Mouse (Mus musculus): ENCODE data around the gene Ip6k2.

The Ip6k2 gene

DNA sequence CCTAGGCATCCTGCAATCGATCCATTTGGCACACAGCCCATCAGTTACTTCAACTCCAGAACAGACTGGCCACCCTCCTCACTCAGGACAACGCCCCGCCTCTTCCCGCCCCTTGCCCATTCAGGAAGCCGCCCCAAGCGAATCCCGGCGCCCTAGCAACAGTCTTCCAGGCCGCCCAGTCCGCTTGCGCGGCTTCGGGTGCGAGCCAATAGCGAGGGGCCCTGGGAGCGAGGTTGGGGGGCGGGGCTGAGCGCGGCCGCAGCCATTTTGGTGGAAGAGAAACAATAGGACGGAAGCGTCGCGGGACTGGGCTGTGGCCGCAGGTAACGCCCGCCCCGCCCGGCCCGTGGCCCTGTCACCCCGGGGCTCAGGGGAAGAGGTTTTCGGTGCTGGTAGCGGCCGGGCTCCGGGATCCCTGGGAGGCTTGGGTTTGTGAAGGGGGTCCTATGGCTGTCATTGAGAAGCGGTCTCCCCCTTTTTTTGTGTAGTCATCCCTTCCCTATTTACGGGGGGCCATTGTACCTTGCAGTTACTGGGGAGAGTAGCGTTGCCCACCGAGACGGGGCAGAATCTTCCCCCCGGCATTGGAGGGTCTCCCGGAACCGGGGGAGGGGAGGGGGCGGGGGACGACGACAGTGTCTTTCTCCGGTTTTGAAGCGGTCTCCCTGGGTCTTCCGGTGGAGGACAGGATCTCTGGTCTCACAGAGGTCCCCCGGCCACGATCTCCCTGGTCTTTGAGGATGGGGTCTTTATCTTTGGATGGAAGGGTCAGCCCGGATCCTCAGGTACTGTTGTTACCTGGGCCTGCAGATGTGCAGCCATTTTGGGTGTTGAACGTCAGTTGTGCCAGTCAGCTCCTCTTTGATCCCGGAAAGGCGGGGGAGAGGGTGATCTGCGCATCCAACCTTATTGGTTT, at the start of gene Ip6k2:
TSS of gene Ip6k2 (plus strand) at position 249 of the 916 bp plus-strand sequence.
- peak; percentile 96 to 97 for DNase-seq

DNA sequence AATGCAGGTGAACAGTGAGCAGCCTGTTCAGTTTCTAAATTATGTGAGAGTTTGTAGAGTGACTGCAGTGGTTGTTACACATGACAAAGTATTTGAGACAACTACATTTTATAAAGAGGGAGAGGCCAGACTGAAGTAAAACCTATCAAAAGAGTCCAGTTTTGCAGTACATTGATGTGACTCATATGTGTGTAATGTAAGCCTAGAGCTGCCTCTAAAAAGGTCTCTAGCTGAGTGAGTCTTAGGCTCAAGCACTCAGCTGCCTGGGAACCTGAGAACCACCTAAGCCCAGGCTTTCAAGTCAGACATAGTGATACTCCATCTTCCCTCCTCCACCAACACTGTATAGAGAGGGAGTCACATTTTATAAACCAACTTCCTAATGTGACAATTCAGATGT, 49.0 kb upstream of the Ip6k2 start:
- no peak for DNase-seq

DNA sequence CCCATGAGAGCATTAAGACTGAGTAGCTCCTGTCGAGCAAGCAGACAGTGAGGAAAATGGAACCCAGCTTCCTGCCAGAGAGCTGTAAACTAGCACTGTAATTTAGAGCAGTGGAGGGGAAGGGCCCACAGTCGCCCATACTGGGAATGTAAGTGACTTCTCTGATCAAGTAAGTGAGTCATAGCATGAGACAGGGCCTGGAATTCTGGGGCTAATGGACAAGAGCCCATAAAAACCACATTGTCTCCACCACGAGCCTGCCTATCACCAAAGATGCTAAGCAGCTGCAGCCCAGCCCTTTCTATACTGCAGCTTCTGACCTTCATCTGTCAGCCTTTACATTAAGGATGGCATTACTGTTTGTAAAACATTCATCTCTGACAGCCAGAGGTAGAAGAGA, 44.4 kb upstream of the Ip6k2 start:
- no peak for DNase-seq

DNA sequence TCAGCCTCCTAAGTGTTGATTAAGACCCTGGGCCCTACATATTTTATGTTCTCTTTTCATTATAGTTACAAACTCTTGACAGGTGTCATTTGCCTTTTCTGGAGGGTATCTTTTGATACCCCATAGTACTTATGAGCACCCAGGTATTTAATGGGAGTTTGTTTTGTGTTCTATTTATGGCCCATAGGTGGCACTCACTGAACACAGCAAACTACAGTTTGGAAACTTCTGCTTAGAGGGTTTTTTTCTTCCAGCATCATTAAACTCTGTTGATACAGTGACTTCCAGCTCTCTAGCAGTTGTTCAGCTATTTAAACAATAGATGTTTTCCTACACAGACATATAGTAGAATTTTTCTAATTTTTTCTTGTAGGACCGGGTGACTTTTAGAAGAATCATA, 43.5 kb upstream of the Ip6k2 start:
- DNase-seq = no peak

DNA sequence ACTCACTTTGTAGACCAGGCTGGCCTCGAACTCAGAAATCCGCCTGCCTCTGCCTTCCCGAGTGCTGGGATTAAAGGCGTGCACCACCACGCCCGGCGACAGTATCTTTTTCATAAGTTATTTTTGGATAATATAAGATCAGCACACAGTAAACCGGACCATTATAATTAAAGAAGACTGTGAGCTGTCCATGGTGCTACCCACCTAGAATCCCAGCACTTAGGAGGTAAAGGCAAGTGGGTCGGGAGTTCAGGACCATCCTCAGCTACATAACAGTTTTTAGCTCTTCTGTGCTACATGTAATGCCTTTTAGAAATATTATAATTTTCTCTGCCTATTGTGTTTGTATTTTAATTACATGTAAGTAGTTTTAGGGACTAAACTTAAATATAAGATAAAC, 41.5 kb upstream of the Ip6k2 start:
- no peak for DNase-seq

DNA sequence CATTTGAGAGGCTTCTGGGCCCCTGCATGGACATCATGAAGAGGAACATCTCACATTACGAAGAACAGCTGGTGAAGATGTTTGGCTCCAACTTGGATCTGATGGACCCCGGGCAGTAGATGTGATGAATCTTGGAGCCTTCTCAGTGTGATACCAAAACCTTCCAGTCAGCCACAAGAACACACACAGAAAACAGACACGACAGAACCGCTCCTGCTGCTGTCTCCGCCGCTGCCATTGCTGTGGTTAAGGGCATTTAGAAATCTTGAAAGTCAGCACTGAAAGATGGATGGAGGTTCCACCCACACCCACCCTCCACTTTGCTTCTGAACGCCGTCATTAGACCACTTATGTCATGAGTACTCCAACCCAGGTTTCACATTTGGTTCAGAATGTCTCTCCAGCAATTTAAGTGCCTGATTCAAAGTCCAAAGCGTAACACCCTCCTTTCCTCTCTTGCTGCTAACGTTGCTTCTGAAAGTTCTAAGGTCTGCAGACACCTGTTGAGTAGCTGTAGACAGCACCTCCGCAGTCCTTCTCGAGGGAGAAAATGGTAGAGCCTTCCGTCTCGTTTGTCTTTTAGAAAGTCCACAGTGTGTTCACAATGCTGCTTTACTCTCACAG, 36.6 kb upstream of the Ip6k2 start:
- no peak for DNase-seq

DNA sequence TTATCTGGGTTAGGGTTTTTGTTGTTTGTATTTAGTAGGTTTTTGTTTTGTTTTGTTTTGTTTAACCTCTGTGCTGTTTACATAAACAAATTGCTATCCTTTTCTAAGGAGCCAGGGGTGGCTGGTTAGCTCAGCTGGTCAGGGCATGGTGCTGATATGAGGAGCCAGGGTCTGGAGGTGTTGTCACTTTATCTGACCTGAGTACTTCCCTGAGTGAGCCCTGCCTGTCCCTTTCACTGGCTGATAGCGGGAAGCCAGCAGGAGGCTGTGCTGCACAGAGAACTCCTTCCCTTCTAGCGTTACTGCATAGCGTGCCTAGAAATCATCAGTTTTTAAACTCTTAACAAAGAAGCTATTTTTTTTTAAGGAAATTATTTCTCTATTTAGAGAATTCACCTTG, 35.9 kb upstream of the Ip6k2 start:
- no peak for DNase-seq

DNA sequence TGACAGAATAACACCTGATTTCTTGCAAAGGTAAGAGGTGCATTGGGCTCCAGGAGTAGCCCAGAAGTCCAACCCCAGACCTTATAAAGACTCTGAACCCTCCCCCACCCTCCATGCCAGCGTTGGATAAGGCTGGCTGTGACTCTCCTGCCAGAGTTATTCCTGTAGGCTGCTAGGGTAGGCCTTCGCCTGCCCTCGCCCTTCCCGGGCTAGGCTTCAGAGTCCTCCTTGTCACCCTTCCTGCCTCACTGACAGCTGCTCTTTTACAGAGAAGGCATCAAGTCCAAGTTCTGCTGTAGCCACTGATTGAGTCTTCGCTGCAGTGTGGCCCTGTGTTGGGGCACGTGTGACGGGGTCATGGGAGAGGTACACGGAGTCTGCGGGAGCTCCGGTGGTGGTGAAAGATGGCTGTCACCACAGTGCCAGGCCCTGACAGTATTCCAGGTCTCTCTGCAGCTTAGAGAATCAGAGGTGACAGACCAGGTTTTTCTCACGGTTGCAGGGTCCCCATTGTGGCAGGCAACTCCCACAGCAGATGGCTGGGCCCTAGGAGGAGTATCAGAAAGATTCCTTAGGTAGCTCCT, 34.9 kb upstream of the Ip6k2 start:
- no peak for DNase-seq

DNA sequence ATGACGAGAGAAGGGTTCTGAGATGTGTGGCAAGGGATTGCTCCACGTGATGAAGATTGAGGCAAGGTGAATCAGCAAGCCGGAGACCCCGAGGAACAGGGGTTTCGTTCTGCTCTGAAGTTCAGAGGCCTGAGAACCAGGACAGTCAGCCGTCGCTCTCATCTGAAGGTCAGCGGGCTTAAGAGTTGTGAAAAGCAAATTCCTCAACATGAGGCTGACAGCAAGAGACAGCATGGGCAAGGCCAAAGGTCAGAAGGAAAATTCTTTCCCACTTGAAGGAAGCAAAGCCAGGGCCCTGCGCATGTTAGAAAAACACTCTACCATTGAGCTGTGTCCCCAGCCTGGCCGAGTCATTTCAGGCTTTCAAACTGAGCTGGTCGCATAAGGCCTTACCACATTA, 33.0 kb upstream of the Ip6k2 start:
- no peak for DNase-seq

DNA sequence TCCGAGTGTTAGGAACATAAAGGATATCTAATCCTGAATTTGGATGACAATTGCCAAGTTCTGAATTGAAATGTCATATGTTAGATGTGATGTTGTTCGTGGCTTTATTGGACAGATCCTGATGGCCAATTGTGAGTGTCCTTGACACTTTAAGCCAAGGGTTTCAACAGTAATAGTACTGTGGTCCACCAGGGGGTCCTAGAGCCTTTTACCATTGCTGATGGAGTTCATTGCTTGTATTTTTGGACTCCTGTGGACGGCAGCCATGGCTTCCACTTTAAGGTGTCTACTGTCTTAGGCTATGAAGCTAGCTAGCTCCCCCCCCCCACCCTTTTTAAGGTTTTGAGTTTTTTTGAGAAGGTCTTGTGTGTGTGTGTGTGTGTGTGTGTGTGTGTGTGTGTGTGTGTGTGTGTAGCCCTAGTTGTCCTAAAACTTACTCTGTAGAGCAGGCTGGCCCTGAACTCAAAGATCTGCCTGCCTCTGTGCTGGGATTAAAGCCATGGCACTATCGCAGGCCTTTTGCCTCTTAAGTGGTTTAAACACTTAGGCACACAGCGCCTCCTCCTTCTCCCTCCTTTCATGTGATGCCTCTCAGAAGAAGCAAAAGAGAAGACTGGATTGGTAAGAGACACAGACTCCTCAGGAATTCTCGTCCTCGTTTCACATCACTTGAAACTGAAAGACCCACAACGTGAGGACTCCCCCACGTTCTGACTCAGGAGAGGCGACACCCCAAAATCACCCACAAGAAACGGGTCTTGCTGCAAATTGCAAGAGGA, 31.3 kb upstream of the Ip6k2 start:
- no peak for DNase-seq

DNA sequence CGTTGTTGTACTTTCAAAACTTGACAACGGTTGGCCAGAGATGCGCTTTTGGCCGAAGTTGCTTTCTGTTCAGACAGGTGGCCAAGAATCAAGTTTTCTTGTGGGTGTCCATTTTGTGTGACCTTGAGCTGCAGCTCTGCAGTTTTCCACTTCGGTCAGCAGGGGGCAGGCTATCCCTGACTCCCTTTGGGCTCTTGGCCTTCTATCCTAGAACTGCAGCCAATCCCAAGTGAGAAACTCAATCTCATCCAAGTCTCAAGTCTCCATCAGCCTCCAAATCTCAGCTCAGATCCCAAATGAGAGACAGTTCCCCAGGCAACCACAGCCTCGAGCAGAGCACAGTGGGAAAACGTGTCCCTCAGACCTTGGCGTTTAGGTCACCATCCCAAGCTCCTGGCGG, 30.3 kb upstream of the Ip6k2 start:
- DNase-seq = peak; percentile 21 to 22

DNA sequence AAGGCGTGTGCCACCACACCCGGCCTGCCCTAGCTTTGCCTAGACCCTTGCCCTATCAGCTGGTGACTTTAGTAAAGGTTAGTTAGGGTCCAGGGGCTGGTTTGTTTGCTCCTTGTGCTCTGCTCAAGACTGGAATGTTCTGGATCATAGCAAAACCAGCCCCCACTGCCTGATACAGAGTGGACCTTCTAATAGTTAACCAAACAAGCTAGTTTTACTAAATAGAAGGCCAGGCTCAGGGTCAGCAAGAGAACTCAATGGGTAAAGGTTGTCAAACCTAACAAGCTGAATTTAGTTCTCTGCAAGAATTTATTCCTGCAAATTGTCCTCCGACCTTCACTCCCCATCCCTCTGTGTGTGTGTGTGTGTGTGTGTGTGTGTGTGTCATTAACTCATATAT, 29.6 kb upstream of the Ip6k2 start:
- no peak for DNase-seq

DNA sequence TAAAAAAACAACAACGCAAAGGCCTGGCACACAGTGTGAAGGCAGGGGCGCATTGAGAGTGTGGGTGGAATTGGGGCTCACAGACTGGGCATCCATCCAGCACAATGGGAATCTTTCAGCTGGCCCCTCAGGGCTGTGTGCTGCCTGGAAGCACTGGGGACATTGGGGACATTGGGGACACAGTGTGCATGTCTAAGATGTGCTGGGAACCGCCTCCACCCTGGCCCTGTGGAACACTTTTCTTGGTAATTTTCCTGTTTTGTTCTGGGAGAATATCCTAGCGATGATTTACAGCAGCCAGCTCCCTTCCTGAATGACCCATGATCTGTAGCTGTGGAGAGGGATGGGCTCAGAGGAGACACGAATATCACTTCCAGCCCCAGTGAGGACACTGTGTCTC, 29.2 kb upstream of the Ip6k2 start:
- no peak for DNase-seq

DNA sequence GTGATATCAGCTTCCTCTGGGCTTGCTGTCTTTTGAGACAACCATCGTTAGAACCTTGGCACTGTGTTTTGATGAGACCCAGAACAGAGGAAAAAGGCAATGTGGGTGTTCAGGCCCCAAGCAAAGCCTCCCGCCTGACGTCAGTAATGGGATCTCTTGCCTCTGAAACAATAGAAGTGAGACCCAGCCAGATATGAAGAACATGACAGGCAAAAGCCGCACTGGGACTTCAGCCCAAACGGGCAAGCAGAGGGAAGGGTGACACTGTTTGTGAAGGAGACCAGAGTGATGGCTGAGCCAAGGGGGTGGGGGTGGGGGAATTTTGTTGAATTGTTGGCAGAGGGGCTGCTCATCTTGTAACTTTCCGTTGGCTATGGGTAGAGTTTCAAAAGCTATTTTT, 26.2 kb upstream of the Ip6k2 start:
- no peak for DNase-seq

DNA sequence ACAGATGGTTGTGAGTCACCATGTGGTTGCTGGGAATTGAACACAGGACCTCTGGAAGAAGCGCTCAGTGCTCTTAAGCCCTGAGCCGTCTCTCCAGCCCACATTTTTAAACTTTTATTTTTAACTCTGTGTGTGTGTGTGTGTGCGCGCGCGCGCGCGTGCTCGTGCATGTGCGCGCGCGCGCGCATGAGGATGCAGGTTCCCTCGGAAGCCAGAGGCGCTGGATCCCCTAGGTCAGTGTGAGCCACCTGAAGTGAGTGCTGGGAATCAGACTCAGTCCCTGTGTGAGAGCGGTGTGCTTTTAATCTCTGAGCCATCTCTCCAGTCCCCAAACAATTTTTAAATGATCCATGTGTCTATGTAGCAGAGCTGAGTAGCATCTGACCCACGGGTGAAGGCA, 24.5 kb upstream of the Ip6k2 start:
- DNase-seq = no peak

DNA sequence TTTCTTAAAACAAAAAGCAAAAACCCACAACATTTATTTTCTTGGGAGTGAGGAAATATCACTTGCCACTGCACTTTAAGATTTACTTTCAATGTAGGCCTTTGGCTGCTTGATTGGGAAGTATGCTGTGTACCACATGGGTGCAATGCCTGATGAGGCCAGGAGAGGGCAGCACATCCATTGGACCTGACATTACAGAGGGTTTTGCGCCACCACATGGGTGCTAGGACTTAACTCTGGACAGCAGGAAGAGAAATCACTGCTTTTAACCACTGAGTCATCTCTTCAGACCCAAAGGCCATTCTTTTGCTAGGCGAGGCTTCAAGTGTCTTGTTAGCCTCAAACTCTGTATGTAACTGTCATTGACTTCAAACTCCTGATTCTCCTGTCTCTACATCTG, 23.8 kb upstream of the Ip6k2 start:
- peak; percentile 57 to 59 for DNase-seq

DNA sequence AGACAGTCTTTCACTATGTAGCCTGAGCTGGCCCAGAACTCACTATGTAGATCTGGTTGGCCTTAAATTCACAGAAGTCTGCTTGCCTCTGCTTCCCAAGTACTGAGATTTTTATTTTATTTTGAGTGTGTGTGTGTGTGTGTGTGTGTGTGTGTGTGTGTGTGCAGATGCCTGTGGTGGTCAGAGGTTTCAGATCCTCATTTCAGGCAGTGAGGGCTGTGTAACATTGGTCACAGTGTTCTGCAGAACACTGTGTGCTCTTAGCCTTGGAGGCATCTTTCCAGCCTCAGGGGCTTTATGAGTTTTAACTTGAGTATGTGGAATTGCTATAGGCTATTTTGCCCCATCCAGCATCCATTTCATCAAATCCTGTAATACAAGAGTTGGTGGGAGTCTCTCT, 22.0 kb upstream of the Ip6k2 start:
- DNase-seq = no peak

DNA sequence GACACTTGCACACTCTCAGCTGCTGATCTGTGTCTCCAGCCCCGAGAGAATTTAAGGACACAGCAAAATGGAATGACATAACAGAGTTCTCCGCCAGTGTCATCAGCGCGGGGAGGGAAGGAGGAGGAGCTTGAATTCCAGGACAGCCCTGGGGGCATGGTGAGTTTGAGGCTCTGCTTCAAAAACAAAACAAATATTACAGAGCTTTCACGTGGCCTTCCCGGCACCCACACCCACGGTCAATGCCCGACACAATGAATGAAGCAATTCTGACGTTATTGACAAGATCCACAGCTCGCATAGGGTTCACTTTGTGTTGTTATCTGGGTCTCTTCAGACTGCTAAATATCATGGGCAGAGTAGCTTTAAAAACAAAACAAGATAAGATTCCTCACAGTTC, 18.6 kb upstream of the Ip6k2 start:
- DNase-seq = no peak

DNA sequence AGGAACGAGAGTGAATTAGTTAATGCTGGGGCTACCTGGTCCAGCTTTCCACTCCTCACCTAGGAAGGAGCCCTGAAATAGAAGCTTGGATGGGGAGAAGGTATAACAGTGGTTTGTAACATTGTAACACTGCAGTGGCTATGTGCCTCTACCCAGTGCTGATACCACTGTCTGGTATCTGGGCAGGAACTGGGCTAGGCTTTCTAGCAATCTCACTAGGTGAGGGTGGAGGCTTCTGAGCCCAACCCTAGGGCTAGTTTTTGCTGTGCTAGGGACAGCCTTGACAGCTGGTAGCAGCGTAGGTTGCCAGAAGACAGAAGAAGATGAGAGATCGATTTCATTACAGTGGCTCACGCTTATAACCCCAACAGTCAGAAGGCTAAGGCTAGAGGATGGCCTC, 7.0 kb upstream of the Ip6k2 start:
- no peak for DNase-seq

DNA sequence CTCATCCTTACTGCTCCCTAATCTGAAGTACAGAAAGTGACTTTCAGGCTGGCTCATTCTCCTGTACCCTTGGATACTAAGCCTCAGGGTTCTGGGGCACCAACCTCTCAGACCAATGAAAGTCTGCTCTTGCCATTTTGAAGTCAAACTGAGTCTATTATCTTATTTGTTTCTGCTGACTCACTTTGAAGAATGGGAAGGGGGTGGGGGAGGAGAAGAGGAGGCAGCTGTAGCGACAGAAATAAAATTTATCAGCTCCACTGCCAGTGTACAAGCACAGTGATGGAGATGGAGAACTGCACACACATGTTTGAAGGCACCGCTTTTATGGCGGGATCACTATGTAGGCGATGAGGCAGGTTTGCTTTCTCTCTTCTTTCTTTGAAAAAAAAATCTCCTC, 6.3 kb upstream of the Ip6k2 start:
- DNase-seq = no peak

DNA sequence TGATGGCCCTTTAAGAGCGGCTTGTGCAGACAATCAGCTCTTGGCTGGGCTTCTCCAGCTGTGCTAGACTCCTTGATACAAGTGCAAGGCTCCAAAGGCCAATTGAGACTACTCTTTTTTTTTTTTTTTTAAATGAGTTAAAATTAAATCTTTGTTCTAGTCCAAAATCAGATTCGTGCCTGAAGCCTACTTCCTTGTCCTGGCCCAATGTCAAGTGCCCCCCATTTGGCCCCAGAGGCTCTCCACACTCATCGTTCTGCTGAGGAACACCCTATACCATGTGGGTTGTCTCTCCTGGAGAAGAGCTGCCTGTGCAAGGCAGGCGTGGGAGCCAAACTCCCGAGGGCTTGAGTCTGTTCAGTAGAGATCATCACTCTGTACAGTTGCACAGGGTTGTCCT, 2.6 kb upstream of the Ip6k2 start:
- no peak for DNase-seq

DNA sequence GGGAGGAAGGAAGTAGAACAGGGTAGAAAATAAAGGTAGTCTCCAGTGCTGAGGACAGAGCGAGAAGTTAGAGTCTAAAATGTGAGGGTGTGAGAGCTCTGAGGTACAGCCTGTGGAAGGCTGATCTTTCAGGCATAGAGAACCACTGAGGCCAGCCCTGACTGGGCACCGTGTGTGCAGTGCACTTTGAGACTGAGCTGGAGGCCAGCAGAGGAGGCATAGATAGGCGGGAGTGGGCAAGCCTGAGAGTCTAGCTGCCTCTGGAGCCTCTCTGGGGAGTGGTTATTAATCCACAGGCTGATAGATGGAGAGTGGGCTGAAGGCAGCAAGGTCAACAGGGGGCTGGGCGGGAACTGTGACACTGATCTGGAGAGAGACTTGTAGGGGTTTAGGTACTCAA, 1.7 kb upstream of the Ip6k2 start:
- no peak for DNase-seq

DNA sequence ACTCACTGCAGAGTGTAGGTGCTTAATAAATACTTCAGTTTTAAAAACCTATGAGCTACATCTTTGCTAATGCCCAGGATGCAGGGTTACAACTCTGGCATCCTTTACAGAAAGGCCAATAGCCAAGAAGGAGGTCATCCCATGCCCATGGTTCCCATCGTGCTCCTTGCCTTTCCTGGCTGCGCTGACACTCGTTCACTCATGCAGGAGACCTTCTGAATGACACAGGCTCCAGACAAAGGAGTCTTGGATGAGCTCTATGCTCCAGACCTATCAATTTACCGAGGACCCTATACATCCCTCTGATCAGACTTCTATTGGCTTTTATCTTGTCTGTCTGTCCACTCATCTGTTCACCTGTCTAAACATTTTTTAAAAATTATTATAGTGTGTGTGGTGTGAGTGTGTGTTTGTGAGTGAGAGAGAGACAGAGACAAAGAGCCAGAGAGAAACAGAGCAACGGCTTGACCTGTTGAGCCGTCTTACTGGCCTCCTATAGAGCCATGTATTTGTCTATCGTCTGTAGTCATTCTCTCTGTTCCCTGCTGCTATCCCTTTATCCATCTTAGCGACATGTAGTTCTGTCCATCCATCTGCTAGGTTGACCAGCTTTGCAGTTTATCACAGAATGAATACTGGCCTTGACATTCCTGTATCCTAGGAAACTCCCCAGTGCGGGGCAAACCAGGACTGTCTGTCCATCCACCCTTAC, 604 bp upstream of the Ip6k2 start:
- DNase-seq = no peak
